Mouse (Mus musculus): ENCODE measurements around the gene Mobp. TPM values are rescaled to one million over a fixed set of nuclear protein-coding genes. Genes with fewer than 3 reads are reported as not detected.

Mobp gene
- polyA plus RNA-seq, 1 experiment from 2014 or later = 0.11 TPM

GRCm38 (mm10) chr9:120144474-120144873 is 5.0 kb upstream of the Mobp start:
- Histone ChIP-seq H3K4me3 (replicated peaks) (no peak overlapping the region), H3K27me3 (replicated peaks) (no peaks in the 10 kb centered on the region), H3K4me2 (replicated peaks) (no peak overlapping the region), H3K9ac (no peak overlapping the region; the same call in 1 of the 2 replicates), H3K27ac (no peak overlapping the region), H3K4me1 (replicated peaks) (no peaks in the 10 kb centered on the region), H3K36me3 (no peaks in the 10 kb centered on the region), H3K9me3 (no peaks in the 10 kb centered on the region)
- WGBS = 84% methylated on average over 13 of the region's 13 CpGs
- ATAC-seq = no peak

- WGBS = 62% methylated on average over 5 of the region's 5 CpGs
- no peak overlapping the region for H3K4me2 ChIP-seq (replicated peaks)
- ATAC-seq = no peak
- no peaks in the 10 kb centered on the region for H3K27me3 ChIP-seq (replicated peaks)
- no peak overlapping the region for H3K9ac ChIP-seq
- no peak overlapping the region for H3K27ac ChIP-seq
- no peak overlapping the region for H3K4me3 ChIP-seq (replicated peaks)
- no peaks in the 10 kb centered on the region for H3K9me3 ChIP-seq
- no peaks in the 10 kb centered on the region for H3K36me3 ChIP-seq
- H3K4me1 ChIP-seq (replicated peaks) = no peaks in the 10 kb centered on the region
Observed at GRCm38 (mm10) chr9:120151152-120151551, 1.6 kb downstream of the Mobp start.

GRCm38 (mm10) chr9:120151906-120152399 is 2.4 kb downstream of the Mobp start:
- Histone ChIP-seq H3K9ac (no peak overlapping the region), H3K27ac (no peak overlapping the region), H3K36me3 (no peaks in the 10 kb centered on the region), H3K9me3 (no peaks in the 10 kb centered on the region), H3K27me3 (replicated peaks) (no peaks in the 10 kb centered on the region), H3K4me2 (replicated peaks) (no peak overlapping the region), H3K4me1 (replicated peaks) (no peaks in the 10 kb centered on the region), H3K4me3 (replicated peaks) (no peak overlapping the region)
- ATAC-seq = no peak
- 64% methylated on average over 12 of the region's 12 CpGs for WGBS

GRCm38 (mm10) chr9:120158047-120158446 is 8.5 kb downstream of the Mobp start:
- Histone ChIP-seq H3K36me3 (no peaks in the 10 kb centered on the region), H3K9ac (no peak overlapping the region), H3K4me1 (replicated peaks) (no peaks in the 10 kb centered on the region), H3K9me3 (no peaks in the 10 kb centered on the region), H3K4me3 (replicated peaks) (no peak overlapping the region), H3K27ac (no peak overlapping the region), H3K27me3 (replicated peaks) (no peaks in the 10 kb centered on the region), H3K4me2 (replicated peaks) (no peak overlapping the region)
- 27% methylated on average over 4 of the region's 4 CpGs for WGBS
- ATAC-seq = peak; percentile 91

- H3K27ac ChIP-seq = no peak overlapping the region
- H3K9ac ChIP-seq = no peak overlapping the region
- no peaks in the 10 kb centered on the region for H3K9me3 ChIP-seq
- 0 out of 2 replicates have a peak, but pooled peaks cover 3% of the 10 kb centered on the region for H3K27me3 ChIP-seq (replicated peaks)
- H3K4me1 ChIP-seq (replicated peaks) = no peaks in the 10 kb centered on the region
- H3K4me3 ChIP-seq (replicated peaks) = no peak overlapping the region
- no peak for ATAC-seq
- no peaks in the 10 kb centered on the region for H3K36me3 ChIP-seq
- WGBS = 87% methylated on average over 16 of the region's 16 CpGs
- H3K4me2 ChIP-seq (replicated peaks) = no peak overlapping the region
Observed at GRCm38 (mm10) chr9:120163862-120164261, 14.4 kb downstream of the Mobp start.

DNA sequence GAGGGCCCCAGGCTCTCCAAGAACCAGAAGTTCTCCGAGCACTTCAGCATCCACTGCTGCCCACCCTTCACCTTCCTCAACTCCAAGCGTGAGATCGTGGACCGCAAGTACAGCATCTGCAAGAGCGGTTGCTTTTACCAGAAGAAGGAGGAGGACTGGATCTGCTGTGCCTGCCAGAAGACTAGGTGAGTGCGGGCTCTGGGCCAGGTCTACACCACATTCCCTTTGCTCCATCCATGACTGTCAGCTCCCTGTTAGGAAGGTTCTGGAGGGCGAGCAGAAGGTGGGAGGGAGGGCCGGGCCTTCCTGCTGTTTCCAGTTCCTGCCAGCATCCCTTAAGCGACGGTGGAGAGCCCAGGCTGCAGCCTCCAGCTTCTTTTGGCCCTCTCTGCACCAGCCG is 18.3 kb downstream of the Mobp start:
- Histone ChIP-seq H3K4me1 (replicated peaks) (no peaks in the 10 kb centered on the region), H3K9me3 (no peaks in the 10 kb centered on the region), H3K36me3 (no peaks in the 10 kb centered on the region), H3K27me3 (replicated peaks) (0 out of 2 replicates have a peak, but pooled peaks cover 3% of the 10 kb centered on the region), H3K27ac (no peak overlapping the region), H3K4me3 (replicated peaks) (no peak overlapping the region), H3K4me2 (replicated peaks) (no peak overlapping the region), H3K9ac (no peak overlapping the region)
- WGBS = 64% methylated on average over 11 of the region's 11 CpGs
- no peak for ATAC-seq

- WGBS = 33% methylated on average over 5 of the region's 5 CpGs
- Histone ChIP-seq H3K9me3 (no peaks in the 10 kb centered on the region), H3K27me3 (replicated peaks) (no peaks in the 10 kb centered on the region), H3K9ac (no peak overlapping the region), H3K36me3 (no peaks in the 10 kb centered on the region), H3K4me3 (replicated peaks) (no peak overlapping the region), H3K4me2 (replicated peaks) (no peak overlapping the region), H3K27ac (no peak overlapping the region), H3K4me1 (replicated peaks) (no peaks in the 10 kb centered on the region)
- no peak for ATAC-seq
Observed at GRCm38 (mm10) chr9:120171295-120171694, 21.8 kb downstream of the Mobp start.

- no peak overlapping the region for H3K4me3 ChIP-seq (replicated peaks)
- H3K4me1 ChIP-seq (replicated peaks) = no peaks in the 10 kb centered on the region
- 86% methylated on average over 18 of the region's 18 CpGs for whole genome bisulfite sequencing
- ATAC-seq = no peak
- no peak overlapping the region for H3K4me2 ChIP-seq (replicated peaks)
- H3K27ac ChIP-seq = no peak overlapping the region
- H3K9ac ChIP-seq = no peak overlapping the region
- H3K36me3 ChIP-seq = no peaks in the 10 kb centered on the region
- H3K9me3 ChIP-seq = no peaks in the 10 kb centered on the region
- no peaks in the 10 kb centered on the region for H3K27me3 ChIP-seq (replicated peaks)
Observed at GRCm38 (mm10) chr9:120174436-120175137, 25.1 kb downstream of the Mobp start.

DNA sequence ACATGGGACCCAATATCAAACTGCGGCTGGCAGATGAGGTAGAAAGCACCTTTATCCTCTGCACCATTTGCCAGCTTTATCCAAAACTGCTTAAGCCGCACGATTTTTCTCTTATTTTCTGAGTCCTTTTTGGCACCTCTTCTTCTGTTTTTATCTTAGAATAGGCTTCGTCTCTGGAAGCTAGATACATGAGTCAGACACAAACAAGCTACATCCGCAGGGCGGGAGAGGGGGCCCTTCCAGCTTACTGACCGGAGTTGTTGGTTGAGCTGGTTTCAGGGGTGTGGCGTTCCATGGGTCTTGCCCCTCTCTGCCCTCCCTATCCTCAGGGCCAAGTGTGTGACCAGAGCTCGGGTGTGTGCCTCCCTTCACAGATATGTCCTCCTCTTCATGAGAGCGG is 29.3 kb downstream of the Mobp start:
- Histone ChIP-seq H3K9me3 (no peaks in the 10 kb centered on the region), H3K4me1 (replicated peaks) (no peaks in the 10 kb centered on the region), H3K36me3 (no peaks in the 10 kb centered on the region), H3K4me3 (replicated peaks) (no peak overlapping the region), H3K9ac (no peak overlapping the region), H3K27me3 (replicated peaks) (no peaks in the 10 kb centered on the region), H3K4me2 (replicated peaks) (no peak overlapping the region), H3K27ac (no peak overlapping the region)
- ATAC-seq = no peak
- WGBS = 77% methylated on average over 10 of the region's 10 CpGs

GRCm38 (mm10) chr9:120184499-120184898 is 35.0 kb downstream of the Mobp start:
- whole genome bisulfite sequencing = 31% methylated on average over 13 of the region's 13 CpGs
- no peak for ATAC-seq
- H3K4me2 ChIP-seq (replicated peaks) = peak overlapping the region; percentile 16
- no peak overlapping the region for H3K9ac ChIP-seq
- H3K27me3 ChIP-seq (replicated peaks) = no peaks in the 10 kb centered on the region
- no peaks in the 10 kb centered on the region for H3K36me3 ChIP-seq
- H3K9me3 ChIP-seq = no peaks in the 10 kb centered on the region
- H3K27ac ChIP-seq = no peak overlapping the region
- no peak overlapping the region for H3K4me3 ChIP-seq (replicated peaks)
- H3K4me1 ChIP-seq (replicated peaks) = no peaks in the 10 kb centered on the region

DNA sequence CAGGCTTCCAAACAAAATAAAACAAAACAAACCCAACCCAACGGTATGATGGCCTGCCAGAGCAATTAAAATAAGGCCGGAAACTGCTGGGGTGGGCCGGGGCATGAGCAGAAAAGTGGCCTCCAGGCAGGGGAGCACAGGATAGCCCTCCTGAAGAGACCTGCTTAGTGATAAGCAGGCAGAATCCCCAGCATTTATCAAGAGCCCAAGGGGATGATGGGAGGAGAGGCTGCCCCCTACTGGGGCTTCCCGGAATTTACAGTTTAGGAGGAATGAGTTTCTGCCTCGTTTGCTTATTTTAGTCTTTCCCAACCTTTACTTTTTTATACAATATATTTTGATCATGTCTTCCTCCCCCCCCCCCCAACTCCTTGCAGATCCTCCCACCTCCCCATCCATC is 37.3 kb downstream of the Mobp start:
- WGBS = 79% methylated on average over 5 of the region's 5 CpGs
- no peaks in the 10 kb centered on the region; the same call in 1 of the 2 replicates for H3K4me1 ChIP-seq (replicated peaks)
- no peak for ATAC-seq
- no peak overlapping the region for H3K27ac ChIP-seq
- H3K36me3 ChIP-seq = no peaks in the 10 kb centered on the region
- peaks cover 7% of the 10 kb centered on the region for H3K27me3 ChIP-seq (replicated peaks)
- H3K9me3 ChIP-seq = no peaks in the 10 kb centered on the region
- no peak overlapping the region for H3K9ac ChIP-seq
- H3K4me3 ChIP-seq (replicated peaks) = no peak overlapping the region
- H3K4me2 ChIP-seq (replicated peaks) = no peak overlapping the region

DNA sequence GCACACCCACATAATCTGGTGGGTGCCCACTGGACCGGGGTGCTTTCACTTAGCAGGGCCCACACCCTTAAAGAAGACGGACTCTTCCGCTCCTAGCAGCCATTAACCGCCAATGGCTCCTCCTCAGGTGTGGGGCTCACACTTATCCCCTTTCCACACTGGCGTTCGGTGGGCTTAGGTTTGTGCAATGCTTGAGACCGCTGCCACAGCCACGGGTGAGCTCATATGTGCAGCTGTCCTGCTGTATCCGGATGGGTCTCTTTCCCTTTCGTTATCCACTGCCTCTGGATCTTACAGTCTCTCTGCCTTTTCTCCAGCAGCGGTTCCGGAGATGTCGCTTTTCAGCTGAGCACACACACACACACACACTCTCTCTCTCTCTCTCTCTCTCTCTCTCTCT is 41.4 kb downstream of the Mobp start:
- H3K27ac ChIP-seq = no peak overlapping the region
- H3K9me3 ChIP-seq = no peaks in the 10 kb centered on the region
- H3K4me1 ChIP-seq (replicated peaks) = no peaks in the 10 kb centered on the region; the same call in 1 of the 2 replicates
- peaks cover 7% of the 10 kb centered on the region for H3K27me3 ChIP-seq (replicated peaks)
- ATAC-seq = peak; percentile 66
- no peaks in the 10 kb centered on the region for H3K36me3 ChIP-seq
- peak overlapping the region; percentile 35 for H3K4me3 ChIP-seq (replicated peaks)
- 40% methylated on average over 13 of the region's 13 CpGs for WGBS
- peak overlapping the region; percentile 13; the same call in 1 of the 2 replicates for H3K9ac ChIP-seq
- peak overlapping the region; percentile 64 for H3K4me2 ChIP-seq (replicated peaks)
